Mouse (Mus musculus) ES-Bruce4 (cell line): Measurements from ENCODE around the gene Dnph1.

Source experiments
- CTCF ChIP-seq: IDR thresholded peaks from one replicate; pipeline ENCODE4 v1.8.1; 2011; ENCODE audit warnings: low read depth, low read length
- EP300 ChIP-seq: IDR thresholded peaks from 2 replicates; pipeline ENCODE4 v1.6.1; 2011; ENCODE audit warnings: low read depth, low read length; ENCODE audit not compliant: insufficient read depth

GRCm38 (mm10) chr17:46497956-46498355 is 1.4 kb downstream of the Dnph1 start:
- TF ChIP-seq CTCF: no peak
- TF ChIP-seq EP300: no peak
